Mouse (Mus musculus) urinary bladder, postnatal 25 days (tissue): Measurements from ENCODE around the gene Mars.

Experiments
- DNase-seq: peaks from one replicate; pipeline ENCODE4 v3.0.0; 2022; ENCODE audit warnings: low spot score

Gene Mars

GRCm38 (mm10) chr10:127261706-127262547 is 49.7 kb downstream of the Mars start:
- no peak for DNase-seq

- DNase-seq, result no peak
Observed at GRCm38 (mm10) chr10:127258489-127258888, 53.1 kb downstream of the Mars start.

DNA sequence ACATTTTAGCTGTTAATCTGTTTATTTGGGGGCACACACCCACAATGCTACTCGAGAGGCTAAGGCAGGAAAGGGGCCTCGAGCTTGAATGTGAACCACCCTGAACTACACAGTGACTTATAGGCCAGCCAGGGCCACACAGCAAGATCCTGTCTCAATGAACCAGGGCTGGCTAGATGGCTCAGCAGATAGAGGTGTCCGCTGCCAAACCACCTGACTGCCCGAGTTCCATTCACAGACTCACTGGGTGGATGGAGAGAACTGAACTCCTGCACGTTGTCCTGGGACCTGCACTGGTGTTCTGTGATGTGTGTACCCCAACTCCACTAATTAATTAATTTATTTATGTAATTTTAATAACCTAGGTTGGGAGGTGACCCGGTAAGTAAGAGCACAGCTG is 53.8 kb downstream of the Mars start:
- no peak for DNase-seq

- peak; percentile 27 for DNase-seq
Observed at GRCm38 (mm10) chr10:127255625-127256345, 55.8 kb downstream of the Mars start.

DNA sequence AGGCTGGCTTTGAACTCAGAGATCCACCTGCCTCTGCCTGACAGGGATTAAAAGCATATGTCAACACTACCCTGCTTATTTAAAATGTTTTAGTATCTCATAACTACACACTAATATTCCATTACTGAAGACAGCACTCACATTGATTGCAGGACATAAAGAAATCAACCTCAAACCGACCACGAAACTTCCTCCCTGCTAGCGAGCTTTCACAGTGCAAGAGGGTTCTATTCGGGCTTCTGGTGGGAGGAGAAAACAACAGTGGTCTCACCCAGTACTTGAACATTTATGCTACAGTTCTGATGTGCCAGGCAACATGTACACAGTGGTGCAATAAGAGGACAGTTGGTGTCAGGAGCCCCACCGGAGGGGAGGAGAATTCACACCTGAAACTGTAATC is 60.8 kb downstream of the Mars start:
- no peak for DNase-seq
